Mouse (Mus musculus): ENCODE measurements around the gene Gm45623.

- TF ChIP-seq CTCF (conservative IDR thresholded peaks at IDR 0.05; ENCODE audit: low read length) (no peak), POU5F1 (IDR thresholded peaks at IDR 0.05; ENCODE audit: borderline replicate concordance, low read length) (no peak), NANOG (IDR thresholded peaks at IDR 0.05; ENCODE audit: borderline replicate concordance, low read length) (no peak)
These were observed 50.3 kb downstream of the Gm45623 start for GRCm38 (mm10) chr13:56703222-56703870.

Measured in E14TG2a.4 (cell line).